Mouse (Mus musculus) limb, embryonic 12.5 days (tissue): ENCODE results near the gene Pbx2. TPM values are rescaled to one million over a fixed set of nuclear protein-coding genes. Genes with fewer than 3 reads are reported as not detected.

Source experiments
- ATAC-seq: fragments of 200-750 bp; cut with Nextera tagmentation; 2 replicates; pipeline ENCODE4 v1.8.0; 2017; ENCODE audit warnings: low read depth, moderate TSS enrichment; ENCODE audit not compliant: insufficient number of reproducible peaks, insufficient read depth, low FRiP score, low TSS enrichment
- H3K27ac ChIP-seq: fragments of 300-500 bp; sonication (generic); 2 replicates; pipeline ENCODE4 v1.5.1; 2016; ENCODE audit warnings: mild to moderate bottlenecking, moderate library complexity
- H3K27me3 ChIP-seq: fragments of 300-500 bp; sonication (generic); 2 replicates; pipeline ENCODE4 v1.6.1; 2016; ENCODE audit warnings: mild to moderate bottlenecking, moderate library complexity
- H3K36me3 ChIP-seq: fragments of 300-500 bp; sonication (generic); 2 replicates; pipeline ENCODE4 v1.6.1; 2016; ENCODE audit warnings: mild to moderate bottlenecking, moderate library complexity
- H3K4me1 ChIP-seq: fragments of 300-500 bp; sonication (generic); replicated peaks from 2 replicates; pipeline ENCODE4 v1.6.1; 2016
- H3K4me2 ChIP-seq: fragments of 300-500 bp; sonication (generic); 2 replicates; pipeline ENCODE4 v1.6.1; 2016; ENCODE audit warnings: mild to moderate bottlenecking, moderate library complexity
- H3K4me3 ChIP-seq: fragments of 300-500 bp; sonication (generic); replicated peaks from 2 replicates; pipeline ENCODE4 v1.5.1; 2016; ENCODE audit warnings: mild to moderate bottlenecking
- H3K9ac ChIP-seq: fragments of 300-500 bp; sonication (generic); replicated peaks from 2 replicates; pipeline ENCODE4 v1.6.1; 2016; ENCODE audit warnings: mild to moderate bottlenecking, moderate library complexity
- H3K9me3 ChIP-seq: fragments of 300-500 bp; sonication (generic); 2 replicates; pipeline ENCODE4 v1.6.1; 2016; ENCODE audit warnings: mild to moderate bottlenecking, moderate library complexity
- WGBS: fragments of 180-500 bp; shearing (Covaris S2); methylation state at CpG from one replicate; pipeline ENCODE4 v1.1.7; 2016; 5-methylcytosine and 5-hydroxymethylcytosine counted together
- polyA plus RNA-seq: library from polyadenylated mRNA; unstranded; fragments of >200 nt; fragmentation: Nextera tagmentation; extraction: Ambion mirVana; gene quantifications from 2 replicates; pipeline ENCODE4 v1.2.1, GENCODE M21; 2016

The Pbx2 gene
- polyA plus RNA-seq, 1 experiment from 2014 or later, result 24.6 TPM

DNA sequence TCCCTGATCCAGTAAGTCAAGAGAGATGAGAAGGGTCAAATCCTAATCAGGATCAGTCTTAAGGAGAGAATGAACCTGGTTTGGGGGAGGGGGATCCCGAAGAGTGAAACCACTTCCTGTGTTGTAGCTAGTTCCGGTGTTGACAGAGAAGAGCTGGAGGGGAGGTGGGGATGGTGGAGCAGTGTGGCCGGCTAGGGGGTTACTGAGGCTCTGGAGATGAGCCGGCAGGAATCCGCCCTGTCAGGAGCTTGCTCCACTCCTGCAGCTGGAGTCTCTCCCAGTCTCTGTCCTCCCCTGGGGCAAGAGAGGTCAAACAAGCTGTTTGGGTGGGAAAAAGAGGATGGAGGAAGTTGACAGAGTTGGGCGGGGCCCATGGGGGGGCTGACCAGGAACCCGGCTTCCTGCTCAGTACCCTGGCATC, 1.4 kb upstream of the Pbx2 start, which contains the start of gene Gpsm3:
Gene Gpsm3 (plus strand): TSS at position 126 of the 421 bp plus-strand sequence.
- Histone ChIP-seq H3K4me3 (0 out of 2 replicates have a peak within 1 kb of the TSS, but pooled peaks have one; percentile 73), H3K9me3 (no peaks in the 10 kb centered on the region), H3K4me1 (peaks cover 65% of the 10 kb centered on the region), H3K4me2 (peak within 1 kb of the TSS; percentile 97), H3K27ac (peak within 1 kb of the TSS; percentile 100), H3K36me3 (peaks cover 8% of the 10 kb centered on the region), H3K9ac (peak within 1 kb of the TSS; percentile 18; the same call in 1 of the 2 replicates), H3K27me3 (no peaks in the 10 kb centered on the region)
- no peak for ATAC-seq
- WGBS, result 11% methylated on average over 7 of the region's 7 CpGs

DNA sequence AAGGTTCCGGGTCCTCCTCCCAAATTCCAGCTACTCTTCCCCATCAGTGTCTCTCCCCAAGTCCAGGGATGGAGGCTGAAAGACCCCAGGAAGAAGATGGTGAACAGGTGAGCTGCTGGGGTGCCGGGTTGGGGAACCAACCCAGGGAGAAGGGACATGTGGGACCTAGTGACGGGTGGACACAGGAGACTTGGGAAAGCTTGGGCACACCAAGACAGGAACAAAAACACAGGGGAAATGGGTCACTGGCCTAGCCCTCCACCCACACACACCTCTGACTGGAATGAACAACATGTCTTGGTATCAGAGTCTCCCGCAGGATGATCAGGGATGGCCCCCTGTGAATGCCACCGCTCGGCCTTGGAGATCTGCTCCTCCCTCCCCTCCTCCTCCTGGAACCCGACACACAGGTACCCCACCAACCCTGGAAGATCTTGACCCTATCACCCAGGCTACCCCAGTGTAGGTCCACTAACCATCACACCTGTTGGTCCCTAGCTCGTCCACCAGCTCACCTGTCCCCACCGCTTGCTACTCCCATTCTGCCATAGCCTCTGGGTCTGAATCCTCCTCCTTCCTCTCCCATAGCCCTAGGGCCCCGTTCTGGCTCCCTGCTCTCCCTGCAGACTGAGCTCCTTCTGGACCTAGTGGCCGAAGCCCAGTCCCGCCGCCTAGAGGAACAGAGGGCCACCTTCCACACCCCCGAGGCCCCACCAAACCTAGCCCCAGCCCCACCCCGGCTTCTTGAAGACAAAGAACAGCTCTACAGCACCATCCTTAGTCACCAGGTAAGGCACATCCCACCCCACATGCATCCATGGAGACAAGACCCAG, 695 bp upstream of the Pbx2 start:
- no peak for ATAC-seq

DNA sequence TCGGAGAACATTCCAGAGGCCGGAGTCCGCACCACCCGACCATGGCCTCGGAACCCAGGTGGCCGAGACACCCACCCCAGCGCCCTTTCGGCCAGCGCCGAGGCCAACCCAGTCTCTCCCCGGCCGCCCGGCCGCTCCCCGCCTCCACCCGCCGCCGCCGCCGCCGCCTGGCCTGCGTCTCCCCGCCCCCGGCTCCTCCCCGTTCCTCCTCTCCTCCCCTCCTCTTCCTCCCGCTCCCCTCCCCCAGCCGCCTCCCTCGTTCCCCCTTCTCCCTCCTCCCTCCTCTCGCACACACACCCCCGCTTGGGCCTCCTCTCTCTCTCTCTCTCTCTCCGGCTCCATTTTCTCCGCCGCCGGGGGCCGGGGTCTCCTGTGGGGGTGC, 919 bp downstream of the Pbx2 start:
- Histone ChIP-seq H3K36me3 (peaks cover 30% of the 10 kb centered on the region), H3K27me3 (no peaks in the 10 kb centered on the region), H3K4me2 (peak overlapping the region; percentile 97), H3K4me1 (peaks cover 71% of the 10 kb centered on the region), H3K4me3 (peak overlapping the region; percentile 79), H3K9me3 (no peaks in the 10 kb centered on the region), H3K9ac (peak overlapping the region; percentile 98), H3K27ac (peak overlapping the region; percentile 100)
- ATAC-seq, result peak; percentile 27; the same call in 1 of the 2 replicates
- whole genome bisulfite sequencing, result 0% methylated on average over 31 of the region's 35 CpGs

More for the DNA sequence above, 695 bp upstream of the Pbx2 start:
- peaks cover 70% of the 10 kb centered on the region for H3K4me1 ChIP-seq
- H3K36me3 ChIP-seq, result peaks cover 15% of the 10 kb centered on the region
- no peaks in the 10 kb centered on the region for H3K9me3 ChIP-seq
- no peak overlapping the region for H3K4me3 ChIP-seq
- H3K9ac ChIP-seq, result peak overlapping the region; percentile 18; the same call in 1 of the 2 replicates
- 68% methylated on average over 15 of the region's 15 CpGs for WGBS
- H3K4me2 ChIP-seq, result peak overlapping the region; percentile 97
- H3K27me3 ChIP-seq, result no peaks in the 10 kb centered on the region
- peak overlapping the region; percentile 100 for H3K27ac ChIP-seq

DNA sequence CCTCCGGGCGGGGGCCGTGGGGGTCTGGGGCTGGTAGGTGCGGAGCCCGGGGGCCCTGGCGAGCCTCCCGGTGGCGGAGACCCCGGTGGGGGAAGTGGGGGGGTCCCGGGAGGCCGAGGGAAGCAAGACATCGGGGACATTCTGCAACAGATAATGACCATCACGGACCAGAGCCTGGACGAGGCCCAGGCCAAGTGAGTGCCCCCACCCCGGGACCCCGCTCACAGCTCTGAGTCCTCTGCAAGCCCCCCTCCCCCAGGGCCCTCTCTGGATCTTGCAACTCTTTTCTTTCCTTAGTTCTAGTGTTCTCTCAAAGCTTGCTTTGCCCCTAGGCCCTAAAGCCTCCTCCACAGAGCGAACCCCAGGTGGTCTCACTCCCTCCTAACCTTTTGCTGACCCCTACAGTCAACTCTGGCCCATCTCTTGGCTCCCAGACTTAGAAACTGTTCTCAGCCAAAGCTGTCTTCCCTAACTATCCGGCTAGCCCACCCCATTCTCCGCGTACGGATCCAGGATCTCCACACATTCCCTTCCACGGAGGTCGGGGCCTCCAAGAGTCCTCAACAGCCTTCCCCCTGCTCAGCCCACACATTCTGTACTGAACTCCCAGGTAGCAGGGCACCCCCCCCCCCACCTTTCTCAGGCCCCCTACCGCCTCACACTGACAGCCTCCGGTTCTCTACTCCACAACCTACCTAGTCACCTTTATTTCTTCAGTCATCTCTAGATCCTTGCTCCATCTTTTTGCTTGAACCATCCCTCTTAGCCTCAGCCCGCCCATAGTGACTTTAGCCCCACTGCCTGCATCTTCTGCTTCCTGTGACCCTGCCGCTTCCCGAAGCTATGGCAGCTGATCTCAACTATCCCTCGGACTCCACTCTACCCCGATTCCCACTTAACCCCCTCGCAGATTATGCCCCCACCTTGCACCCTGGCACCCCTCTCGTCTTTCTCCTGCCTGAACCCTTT, 1.8 kb downstream of the Pbx2 start:
- peaks cover 30% of the 10 kb centered on the region for H3K36me3 ChIP-seq
- H3K27ac ChIP-seq, result peak overlapping the region; percentile 100
- peak overlapping the region; percentile 98 for H3K9ac ChIP-seq
- H3K4me1 ChIP-seq, result peaks cover 76% of the 10 kb centered on the region
- ATAC-seq, result peak; percentile 7; the same call in 1 of the 2 replicates
- peak overlapping the region; percentile 79 for H3K4me3 ChIP-seq
- peak overlapping the region; percentile 97 for H3K4me2 ChIP-seq
- H3K9me3 ChIP-seq, result no peaks in the 10 kb centered on the region
- under 1% methylated on average over 32 of the region's 32 CpGs for WGBS
- H3K27me3 ChIP-seq, result no peaks in the 10 kb centered on the region

DNA sequence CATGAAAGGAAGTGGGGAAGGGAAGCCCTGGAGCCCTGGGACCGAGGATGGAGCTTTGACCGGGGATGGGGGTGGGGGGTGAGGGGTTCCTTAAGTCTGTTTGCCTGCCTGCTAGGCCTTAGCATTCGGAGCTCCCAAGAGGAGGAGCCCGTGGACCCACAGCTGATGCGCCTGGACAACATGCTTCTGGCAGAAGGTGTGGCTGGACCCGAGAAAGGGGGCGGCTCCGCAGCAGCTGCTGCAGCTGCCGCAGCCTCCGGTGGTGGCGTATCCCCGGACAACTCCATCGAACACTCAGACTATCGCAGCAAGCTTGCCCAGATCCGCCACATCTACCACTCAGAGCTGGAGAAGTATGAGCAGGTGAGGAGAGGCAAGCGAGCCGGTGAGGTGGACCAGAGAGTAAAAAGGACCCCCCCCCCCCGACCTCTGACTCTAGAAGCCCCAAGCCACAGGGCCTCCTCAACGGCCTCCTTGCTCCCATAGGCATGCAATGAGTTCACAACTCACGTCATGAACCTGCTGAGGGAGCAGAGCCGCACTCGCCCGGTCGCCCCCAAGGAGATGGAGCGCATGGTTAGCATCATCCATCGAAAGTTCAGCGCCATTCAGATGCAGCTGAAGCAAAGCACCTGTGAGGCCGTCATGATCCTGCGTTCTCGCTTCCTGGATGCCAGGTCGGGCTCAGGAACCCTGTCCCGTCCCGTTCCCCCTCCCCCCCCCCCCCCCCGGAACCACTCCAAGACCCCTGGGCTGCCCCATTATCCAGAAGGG, 2.9 kb downstream of the Pbx2 start:
- Histone ChIP-seq H3K27ac (peak overlapping the region; percentile 100), H3K4me2 (peak overlapping the region; percentile 97), H3K4me3 (peak overlapping the region; percentile 79), H3K9ac (peak overlapping the region; percentile 98), H3K4me1 (peaks cover 70% of the 10 kb centered on the region), H3K27me3 (no peaks in the 10 kb centered on the region), H3K36me3 (peaks cover 30% of the 10 kb centered on the region), H3K9me3 (no peaks in the 10 kb centered on the region)
- 54% methylated on average over 34 of the region's 34 CpGs for WGBS
- no peak for ATAC-seq

DNA sequence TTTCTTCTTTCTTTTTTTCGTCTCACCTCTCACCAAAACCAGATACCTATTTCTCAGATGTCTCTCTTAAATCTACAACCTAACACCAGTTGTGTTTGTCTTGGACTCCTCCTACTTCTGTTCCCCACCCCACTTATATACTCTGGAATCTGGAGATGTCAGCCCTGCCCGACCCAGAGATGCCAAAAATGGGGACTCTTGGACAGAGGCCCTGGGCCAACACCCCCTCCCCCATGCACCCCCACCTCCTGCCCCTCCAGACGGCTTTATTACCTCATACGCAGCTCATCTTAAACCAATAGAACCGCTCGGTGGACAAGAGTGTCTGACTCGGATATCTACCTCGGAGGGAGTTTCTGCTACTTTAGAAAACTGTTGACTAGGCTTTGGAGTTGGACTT, 5.0 kb downstream of the Pbx2 start:
- Histone ChIP-seq H3K36me3 (peaks cover 45% of the 10 kb centered on the region), H3K9me3 (no peaks in the 10 kb centered on the region), H3K4me1 (peaks cover 48% of the 10 kb centered on the region), H3K27me3 (no peaks in the 10 kb centered on the region), H3K9ac (no peak overlapping the region), H3K4me2 (no peak overlapping the region), H3K4me3 (no peak overlapping the region; the same call in 1 of the 2 replicates), H3K27ac (no peak overlapping the region)
- no peak for ATAC-seq
- WGBS, result 68% methylated on average over 8 of the region's 8 CpGs

DNA sequence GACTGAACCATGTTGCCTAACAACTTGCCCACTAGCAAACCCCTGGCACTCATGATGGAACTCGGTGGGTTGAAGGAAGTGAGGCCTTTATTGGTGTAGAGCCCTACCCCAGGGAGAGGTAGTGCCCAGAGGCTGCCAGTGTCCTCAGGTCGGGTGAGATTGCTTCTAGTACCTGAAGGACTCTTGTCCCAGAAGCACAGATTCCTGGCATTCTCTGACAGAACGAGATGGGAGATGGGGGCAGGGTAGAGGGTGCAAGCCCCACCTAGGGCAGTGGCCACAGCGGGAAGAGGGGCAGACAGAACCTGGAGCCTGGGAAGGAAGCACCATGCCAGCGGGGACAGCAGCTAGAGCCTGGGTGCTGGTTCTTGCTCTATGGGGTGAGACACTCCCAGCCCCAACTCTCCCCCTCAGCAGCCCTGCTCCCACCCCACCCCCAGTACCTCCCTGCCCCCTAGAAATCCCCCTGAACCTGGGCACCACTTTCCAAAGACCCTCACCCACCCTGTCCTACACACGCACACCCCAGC, 6.6 kb downstream of the Pbx2 start, which contains the start of gene Ager:
Gene Ager (plus strand): TSS at position 297 of the 530 bp plus-strand sequence.
- Histone ChIP-seq H3K27ac (peak within 1 kb of the TSS; percentile 35; the same call in 1 of the 2 replicates), H3K4me3 (no peak within 1 kb of the TSS), H3K4me1 (peaks cover 49% of the 10 kb centered on the region), H3K9me3 (no peaks in the 10 kb centered on the region), H3K27me3 (no peaks in the 10 kb centered on the region), H3K4me2 (no peak within 1 kb of the TSS), H3K36me3 (peaks cover 54% of the 10 kb centered on the region), H3K9ac (0 out of 2 replicates have a peak within 1 kb of the TSS, but pooled peaks have one; percentile 18)
- no peak for ATAC-seq
- 19% methylated on average over 6 of the region's 6 CpGs for WGBS

DNA sequence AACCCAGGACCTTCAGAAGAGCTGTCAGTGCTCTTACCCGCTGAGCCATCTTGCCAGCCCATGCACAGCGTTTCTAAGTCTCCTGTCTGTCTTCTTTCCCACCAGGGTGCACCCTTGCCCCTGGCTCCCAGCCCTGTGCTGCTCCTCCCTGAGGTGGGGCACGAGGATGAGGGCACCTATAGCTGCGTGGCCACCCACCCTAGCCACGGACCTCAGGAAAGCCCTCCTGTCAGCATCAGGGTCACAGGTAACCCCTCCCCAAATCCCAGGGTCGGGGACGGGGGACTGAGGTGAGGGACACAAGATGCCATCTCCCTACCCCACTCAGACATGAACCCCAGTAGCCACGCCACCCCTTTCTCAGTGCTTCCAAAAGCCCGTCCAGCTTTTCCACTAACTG, 8.8 kb downstream of the Pbx2 start:
- no peak for ATAC-seq
- H3K4me1 ChIP-seq, result peaks cover 39% of the 10 kb centered on the region
- no peak overlapping the region for H3K4me2 ChIP-seq
- H3K27ac ChIP-seq, result no peak overlapping the region
- H3K27me3 ChIP-seq, result no peaks in the 10 kb centered on the region
- H3K4me3 ChIP-seq, result no peak overlapping the region
- H3K36me3 ChIP-seq, result peaks cover 44% of the 10 kb centered on the region
- H3K9me3 ChIP-seq, result no peaks in the 10 kb centered on the region
- WGBS, result 74% methylated on average over 9 of the region's 9 CpGs
- H3K9ac ChIP-seq, result no peak overlapping the region

DNA sequence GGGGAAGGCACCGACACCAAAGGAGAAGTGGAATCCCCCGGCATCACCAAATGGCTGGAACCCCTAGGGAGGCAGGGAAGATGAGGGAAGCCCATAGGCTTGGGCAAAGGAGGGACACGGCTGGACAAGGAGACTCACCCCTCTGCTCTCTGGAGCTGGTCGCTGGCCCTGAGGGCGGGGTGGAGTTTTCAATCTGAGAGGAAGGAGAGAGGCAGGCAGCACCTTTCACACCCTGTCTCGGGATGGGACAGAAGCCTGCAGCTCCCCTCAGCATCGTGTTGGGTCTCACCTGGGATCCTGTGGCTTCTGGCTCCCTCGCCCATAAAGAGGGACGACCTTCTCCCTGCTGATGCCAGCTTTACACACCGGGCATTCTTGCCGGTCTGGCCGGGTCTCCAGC, 10.7 kb downstream of the Pbx2 start:
- 84% methylated on average over 12 of the region's 12 CpGs for WGBS
- H3K4me1 ChIP-seq, result peaks cover 36% of the 10 kb centered on the region
- 0 out of 2 replicates have a peak overlapping the region, but pooled peaks have one; percentile 96 for H3K4me3 ChIP-seq
- peaks cover 26% of the 10 kb centered on the region for H3K36me3 ChIP-seq
- peak overlapping the region; percentile 81 for H3K4me2 ChIP-seq
- no peak overlapping the region for H3K9ac ChIP-seq
- ATAC-seq, result no peak
- H3K27ac ChIP-seq, result no peak overlapping the region
- H3K27me3 ChIP-seq, result no peaks in the 10 kb centered on the region
- no peaks in the 10 kb centered on the region for H3K9me3 ChIP-seq
